Mouse (Mus musculus) liver, postnatal 0 days (tissue): ENCODE results near the gene Tlk2. TPM values are rescaled to one million over a fixed set of nuclear protein-coding genes. Genes with fewer than 3 reads are reported as not detected.
A peak's percentile ranks its signal among the peaks of the same experiment; 100 is the strongest.

Experiments used
- ATAC-seq: fragments of 200-750 bp; cut with Nextera tagmentation; 2 replicates; pipeline ENCODE4 v1.8.0; 2017; ENCODE audit warnings: mild to moderate bottlenecking, moderate library complexity
- DNase-seq: peaks from one replicate; pipeline ENCODE4 v3.0.0-alpha.2; 2016
- H3K27ac ChIP-seq: fragments of 300-500 bp; sonication (generic); 2 replicates; pipeline ENCODE4 v1.5.1; 2014; ENCODE audit warnings: antibody characterized with exemption, moderate library complexity, mild to moderate bottlenecking, low read depth
- H3K27me3 ChIP-seq: fragments of 300-500 bp; sonication (generic); 2 replicates; pipeline ENCODE4 v1.6.1; 2014; ENCODE audit warnings: low read length, control low read depth, mixed read lengths; ENCODE audit not compliant: insufficient read depth
- H3K36me3 ChIP-seq: fragments of 300-500 bp; sonication (generic); replicated peaks from 2 replicates; pipeline ENCODE4 v1.6.1; 2014; ENCODE audit warnings: mild to moderate bottlenecking, control low read depth, low read length, moderate library complexity, mixed read lengths; ENCODE audit not compliant: insufficient read depth
- H3K4me1 ChIP-seq: fragments of 300-500 bp; sonication (generic); 2 replicates; pipeline ENCODE4 v1.6.1; 2014; ENCODE audit warnings: antibody characterized with exemption, mild to moderate bottlenecking, control low read depth; ENCODE audit not compliant: insufficient read depth
- H3K4me2 ChIP-seq: fragments of 300-500 bp; sonication (generic); 2 replicates; pipeline ENCODE4 v1.6.1; 2014; ENCODE audit warnings: low read depth, mild to moderate bottlenecking, low read length, moderate library complexity, mixed read lengths
- H3K4me3 ChIP-seq: fragments of 300-500 bp; sonication (generic); 2 replicates; pipeline ENCODE4 v1.5.1; 2014; ENCODE audit warnings: low read depth, low read length
- H3K9ac ChIP-seq: fragments of 300-500 bp; sonication (generic); replicated peaks from 2 replicates; pipeline ENCODE4 v1.6.1; 2014; ENCODE audit warnings: mild to moderate bottlenecking, moderate library complexity
- H3K9me3 ChIP-seq: fragments of 300-500 bp; sonication (generic); 2 replicates; pipeline ENCODE4 v1.6.1; 2016; ENCODE audit warnings: mild to moderate bottlenecking, control low read depth, low read length, mixed read lengths
- CTCF ChIP-seq: sonication (generic); IDR thresholded peaks from 2 replicates; pipeline ENCODE4 v1.5.1; 2016; ENCODE audit warnings: antibody characterized with exemption, low read depth
- EP300 ChIP-seq: IDR thresholded peaks from 2 replicates; pipeline ENCODE4 v1.6.1; 2016; ENCODE audit warnings: antibody characterized with exemption, low read depth, mild to moderate bottlenecking
- WGBS: fragments of 180-500 bp; shearing (Covaris S2); extraction: QIAGEN DNeasy Blood & Tissue Kit; methylation state at CpG from one replicate; pipeline ENCODE4 v1.1.7; 2014; ENCODE audit not compliant: insufficient replicate concordance; 5-methylcytosine and 5-hydroxymethylcytosine counted together
- polyA plus RNA-seq: library from polyadenylated mRNA; unstranded; fragments of >200 nt; fragmentation: Nextera tagmentation; extraction: Ambion mirVana; gene quantifications from 2 replicates; pipeline ENCODE4 v1.2.1, GENCODE M21; 2015

Tlk2 gene
- polyA plus RNA-seq, 1 experiment from 2014 or later: 6.4 TPM

DNA sequence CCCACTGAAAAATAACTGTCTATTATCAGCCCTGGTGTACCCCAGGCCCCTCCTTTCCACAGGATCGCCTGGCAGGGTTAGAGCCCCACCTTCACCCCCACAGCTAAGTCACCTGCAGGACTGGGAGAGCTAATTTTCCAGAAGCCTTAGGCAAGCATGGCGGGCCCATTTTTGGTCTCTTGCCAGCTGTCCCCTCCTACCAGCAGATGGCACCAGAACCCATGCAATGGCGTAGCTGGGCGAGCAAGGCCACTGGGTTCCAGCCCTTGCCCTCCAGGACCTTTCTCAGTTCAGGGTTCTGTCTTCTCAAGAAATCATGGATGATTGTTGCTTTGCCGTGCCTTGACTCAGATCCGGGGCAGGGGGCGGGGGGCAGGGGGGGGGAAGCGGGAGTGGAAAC lies 153.9 kb downstream of the Tlk2 start:
- Histone ChIP-seq H3K4me3 (no peak overlapping the region), H3K9me3 (no peaks in the 10 kb centered on the region), H3K4me2 (no peak overlapping the region), H3K27me3 (no peaks in the 10 kb centered on the region), H3K9ac (no peak overlapping the region), H3K4me1 (no peaks in the 10 kb centered on the region), H3K36me3 (no peaks in the 10 kb centered on the region), H3K27ac (no peak overlapping the region)
- TF ChIP-seq EP300: no peak
- TF ChIP-seq CTCF: peak; percentile 66
- ATAC-seq: no peak
- peak; percentile 57 for DNase-seq
- 76% methylated on average over 7 of the region's 8 CpGs for WGBS

Other genes with a start within 250 kb of the Tlk2 start
- gene Efcab3, start 115.2 kb upstream of the Tlk2 start, polyA plus RNA-seq: 0.51 and 0.62 TPM in 2 replicates
- gene Mettl2, start 52.4 kb upstream of the Tlk2 start, polyA plus RNA-seq: 7.7 and 9.3 TPM in 2 replicates
- not detected in 2 replicates for gene Gm10842, start 31.9 kb upstream of the Tlk2 start, polyA plus RNA-seq
- 0.25 and 0.32 TPM in 2 replicates for gene Mrc2, start 113.8 kb downstream of the Tlk2 start, polyA plus RNA-seq